Mouse (Mus musculus): ENCODE measurements around the gene Anks1b.

DNA sequence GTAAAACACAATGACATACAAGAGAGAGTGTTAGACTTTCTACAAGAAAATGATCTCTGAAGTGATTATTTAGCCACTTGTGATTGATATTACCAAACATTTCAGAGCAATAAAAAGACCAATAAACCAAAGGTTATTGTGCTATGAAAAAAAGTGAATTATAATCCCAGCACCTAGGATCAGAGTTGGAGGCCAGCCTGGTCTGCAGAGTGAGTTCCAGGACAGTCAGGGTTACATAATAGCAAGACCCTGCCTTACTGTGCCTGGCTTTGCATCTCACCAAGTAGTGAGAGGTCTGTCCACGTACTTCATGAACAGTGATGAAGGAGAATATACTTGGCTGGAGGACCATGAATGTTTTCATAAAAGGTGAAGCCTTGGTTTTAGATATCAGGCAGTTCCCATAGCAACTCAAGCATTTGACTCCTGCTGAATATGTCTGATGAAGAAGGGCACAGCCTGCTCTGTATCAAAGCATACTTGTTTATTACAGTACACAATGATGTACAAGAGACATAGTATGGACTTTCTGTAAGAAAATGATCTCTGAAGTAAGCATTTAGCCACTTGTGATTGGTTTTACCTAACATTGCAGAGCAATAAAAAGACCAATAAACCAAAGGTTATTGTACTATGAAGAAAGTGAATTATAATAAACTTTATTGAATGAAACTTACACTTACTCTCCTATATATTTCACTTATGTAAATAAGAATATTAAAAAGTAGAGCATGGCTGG is 484.0 kb downstream of the Anks1b start:
- no peak for TF ChIP-seq CTCF (conservative IDR thresholded peaks at IDR 0.05; ENCODE audit: insufficient read depth, insufficient read length, low read depth, low read length)
- no peak for TF ChIP-seq POLR2A (IDR thresholded peaks at IDR 0.05; ENCODE audit: low read depth, low read length)

Measured in kidney, adult 2 months (tissue).